Mouse (Mus musculus) megakaryocyte, embryonic 14.5 days (primary cell): ENCODE data around the gene Wipi1.

Experiments used
- FLI1 ChIP-seq: IDR thresholded peaks from 2 replicates; pipeline ENCODE4 v1.6.1; 2012; ENCODE audit warnings: low read length, inconsistent platforms, mixed read lengths
- GATA1 ChIP-seq: IDR thresholded peaks from 3 replicates; pipeline ENCODE4 v1.6.1; 2012; ENCODE audit warnings: mixed read lengths, low read length, inconsistent platforms, borderline replicate concordance

DNA sequence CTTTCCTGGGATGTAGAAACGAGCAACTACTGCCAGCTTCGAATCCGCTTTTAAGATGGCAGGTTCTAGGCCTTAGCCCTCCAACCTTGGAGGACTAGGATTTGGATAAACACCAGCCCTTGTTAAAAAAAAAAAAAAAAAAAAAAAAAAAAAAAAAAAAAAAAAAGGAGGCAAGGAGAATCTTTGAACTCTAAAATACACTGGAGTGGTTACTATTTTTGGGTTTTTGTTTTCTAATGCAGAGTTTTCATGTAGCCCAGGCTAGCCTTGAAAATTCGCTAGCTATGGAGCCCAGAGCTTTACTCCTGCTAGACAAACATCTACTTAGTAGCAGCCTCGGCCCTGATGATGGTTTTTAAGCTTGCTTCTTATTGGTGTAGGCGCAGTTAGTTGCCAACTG lies 4.2 kb downstream of the Wipi1 start:
- no peak for TF ChIP-seq GATA1
- TF ChIP-seq FLI1: no peak
